Mouse (Mus musculus) embryonic facial prominence, embryonic 15.5 days (tissue): ENCODE results near the gene Ccdc85c. TPM values are rescaled to one million over a fixed set of nuclear protein-coding genes. Genes with fewer than 3 reads are reported as not detected.

Source experiments
- ATAC-seq: fragments of 200-750 bp; cut with Nextera tagmentation; 2 replicates; pipeline ENCODE4 v1.8.0; 2017; ENCODE audit warnings: low read depth, moderate TSS enrichment; ENCODE audit not compliant: insufficient number of reproducible peaks, low FRiP score, low TSS enrichment
- H3K27ac ChIP-seq: fragments of 300-500 bp; sonication (generic); replicated peaks from 2 replicates; pipeline ENCODE4 v1.5.1; 2015; ENCODE audit warnings: mild to moderate bottlenecking, inconsistent platforms
- H3K27me3 ChIP-seq: fragments of 300-500 bp; sonication (generic); 2 replicates; pipeline ENCODE4 v1.6.1; 2015; ENCODE audit warnings: inconsistent platforms
- H3K36me3 ChIP-seq: fragments of 300-500 bp; sonication (generic); 2 replicates; pipeline ENCODE4 v1.6.1; 2015; ENCODE audit warnings: mild to moderate bottlenecking, inconsistent platforms
- H3K4me1 ChIP-seq: fragments of 300-500 bp; sonication (generic); 2 replicates; pipeline ENCODE4 v1.6.1; 2015; ENCODE audit warnings: inconsistent platforms
- H3K4me2 ChIP-seq: fragments of 300-500 bp; sonication (generic); replicated peaks from 2 replicates; pipeline ENCODE4 v1.6.1; 2015; ENCODE audit warnings: mild to moderate bottlenecking, inconsistent platforms
- H3K4me3 ChIP-seq: fragments of 300-500 bp; sonication (generic); replicated peaks from 2 replicates; pipeline ENCODE4 v1.5.1; 2015; ENCODE audit warnings: mild to moderate bottlenecking, inconsistent platforms
- H3K9ac ChIP-seq: fragments of 300-500 bp; sonication (generic); 2 replicates; pipeline ENCODE4 v1.6.1; 2015; ENCODE audit warnings: inconsistent platforms
- H3K9me3 ChIP-seq: fragments of 300-500 bp; sonication (generic); replicated peaks from 2 replicates; pipeline ENCODE4 v1.6.1; 2016; ENCODE audit warnings: inconsistent platforms
- WGBS: fragments of 180-500 bp; shearing (Covaris S2); methylation state at CpG from one replicate; pipeline ENCODE4 v1.1.7; 2015; 5-methylcytosine and 5-hydroxymethylcytosine counted together
- polyA plus RNA-seq: library from polyadenylated mRNA; unstranded; fragments of >200 nt; fragmentation: Nextera tagmentation; extraction: Ambion mirVana; gene quantifications from 2 replicates; pipeline ENCODE4 v1.2.1, GENCODE M21; 2015

Gene Ccdc85c
- polyA plus RNA-seq, 1 experiment from 2014 or later, result 5.1 TPM

- 10% methylated on average over 9 of the region's 9 CpGs for WGBS
These were observed 17.2 kb upstream of the Ccdc85c start for GRCm38 (mm10) chr12:108292419-108292818.

GRCm38 (mm10) chr12:108288127-108288880 lies 13.1 kb upstream of the Ccdc85c start:
- H3K27me3 ChIP-seq, result no peaks in the 10 kb centered on the region
- WGBS, result 80% methylated on average over 19 of the region's 19 CpGs
- no peaks in the 10 kb centered on the region for H3K36me3 ChIP-seq
- no peak for ATAC-seq
- no peak overlapping the region for H3K4me3 ChIP-seq
- no peaks in the 10 kb centered on the region for H3K9me3 ChIP-seq
- H3K4me2 ChIP-seq, result no peak overlapping the region
- peaks cover 25% of the 10 kb centered on the region for H3K4me1 ChIP-seq
- H3K27ac ChIP-seq, result no peak overlapping the region
- no peak overlapping the region for H3K9ac ChIP-seq

More at GRCm38 (mm10) chr12:108292419-108292818, 17.2 kb upstream of the Ccdc85c start:
- Histone ChIP-seq H3K9me3 (no peaks in the 10 kb centered on the region), H3K27me3 (no peaks in the 10 kb centered on the region), H3K4me3 (no peak overlapping the region), H3K27ac (no peak overlapping the region), H3K4me2 (no peak overlapping the region), H3K36me3 (no peaks in the 10 kb centered on the region), H3K4me1 (peaks cover 19% of the 10 kb centered on the region), H3K9ac (no peak overlapping the region)
- ATAC-seq, result peak; percentile 59; the same call in 1 of the 2 replicates

GRCm38 (mm10) chr12:108287011-108287410 lies 11.8 kb upstream of the Ccdc85c start:
- H3K4me2 ChIP-seq, result no peak overlapping the region
- peaks cover 14% of the 10 kb centered on the region; the same call in 1 of the 2 replicates for H3K4me1 ChIP-seq
- H3K9ac ChIP-seq, result no peak overlapping the region
- no peak overlapping the region for H3K27ac ChIP-seq
- H3K36me3 ChIP-seq, result no peaks in the 10 kb centered on the region
- H3K27me3 ChIP-seq, result no peaks in the 10 kb centered on the region
- no peak overlapping the region for H3K4me3 ChIP-seq
- no peak for ATAC-seq
- no peaks in the 10 kb centered on the region for H3K9me3 ChIP-seq
- 90% methylated on average over 8 of the region's 8 CpGs for WGBS

GRCm38 (mm10) chr12:108286381-108286780 lies 11.2 kb upstream of the Ccdc85c start:
- WGBS, result 66% methylated on average over 4 of the region's 4 CpGs
- Histone ChIP-seq H3K9me3 (no peaks in the 10 kb centered on the region), H3K27me3 (no peaks in the 10 kb centered on the region), H3K4me1 (peaks cover 14% of the 10 kb centered on the region; the same call in 1 of the 2 replicates), H3K9ac (no peak overlapping the region), H3K4me3 (no peak overlapping the region), H3K36me3 (no peaks in the 10 kb centered on the region), H3K4me2 (no peak overlapping the region), H3K27ac (no peak overlapping the region; the same call in 1 of the 2 replicates)
- no peak for ATAC-seq

GRCm38 (mm10) chr12:108285225-108286011 lies 10.2 kb upstream of the Ccdc85c start:
- no peak overlapping the region for H3K9ac ChIP-seq
- H3K9me3 ChIP-seq, result no peaks in the 10 kb centered on the region
- no peaks in the 10 kb centered on the region for H3K36me3 ChIP-seq
- no peak overlapping the region for H3K4me3 ChIP-seq
- 31% methylated on average over 11 of the region's 11 CpGs for WGBS
- peak overlapping the region; percentile 11; the same call in 1 of the 2 replicates for H3K27ac ChIP-seq
- no peak for ATAC-seq
- no peak overlapping the region for H3K4me2 ChIP-seq
- H3K4me1 ChIP-seq, result peaks cover 14% of the 10 kb centered on the region; the same call in 1 of the 2 replicates
- H3K27me3 ChIP-seq, result no peaks in the 10 kb centered on the region

GRCm38 (mm10) chr12:108284455-108285224 lies 9.4 kb upstream of the Ccdc85c start:
- Histone ChIP-seq H3K9me3 (no peaks in the 10 kb centered on the region), H3K9ac (no peak overlapping the region), H3K27me3 (no peaks in the 10 kb centered on the region), H3K4me2 (no peak overlapping the region), H3K4me1 (peaks cover 14% of the 10 kb centered on the region; the same call in 1 of the 2 replicates), H3K36me3 (no peaks in the 10 kb centered on the region), H3K27ac (no peak overlapping the region), H3K4me3 (no peak overlapping the region)
- no peak for ATAC-seq
- 32% methylated on average over 14 of the region's 14 CpGs for WGBS

- Histone ChIP-seq H3K27ac (no peak overlapping the region), H3K4me3 (no peak overlapping the region), H3K4me1 (peaks cover 44% of the 10 kb centered on the region), H3K36me3 (no peaks in the 10 kb centered on the region), H3K4me2 (no peak overlapping the region), H3K9me3 (no peaks in the 10 kb centered on the region), H3K27me3 (no peaks in the 10 kb centered on the region), H3K9ac (no peak overlapping the region)
- WGBS, result 27% methylated on average over 15 of the region's 15 CpGs
- peak; percentile 0; the same call in 1 of the 2 replicates for ATAC-seq
These were observed 3.1 kb upstream of the Ccdc85c start for GRCm38 (mm10) chr12:108278221-108278918.

- ATAC-seq, result no peak
- Histone ChIP-seq H3K4me1 (peaks cover 54% of the 10 kb centered on the region), H3K9ac (no peak overlapping the region), H3K4me2 (peak overlapping the region; percentile 96), H3K4me3 (0 out of 2 replicates have a peak overlapping the region, but pooled peaks have one; percentile 7), H3K9me3 (no peaks in the 10 kb centered on the region), H3K27me3 (no peaks in the 10 kb centered on the region), H3K36me3 (no peaks in the 10 kb centered on the region), H3K27ac (peak overlapping the region; percentile 28; the same call in 1 of the 2 replicates)
- WGBS, result 4% methylated on average over 12 of the region's 12 CpGs
These were observed 2.2 kb upstream of the Ccdc85c start for GRCm38 (mm10) chr12:108277341-108277841.

GRCm38 (mm10) chr12:108275920-108276822 lies 946 bp upstream of the Ccdc85c start:
- H3K36me3 ChIP-seq, result no peaks in the 10 kb centered on the region
- H3K9ac ChIP-seq, result peak overlapping the region; percentile 48
- no peaks in the 10 kb centered on the region for H3K27me3 ChIP-seq
- H3K4me3 ChIP-seq, result peak overlapping the region; percentile 65
- under 1% methylated on average over 47 of the region's 47 CpGs for WGBS
- H3K4me2 ChIP-seq, result peak overlapping the region; percentile 96
- H3K27ac ChIP-seq, result peak overlapping the region; percentile 79
- no peak; the same call in 1 of the 2 replicates for ATAC-seq
- H3K9me3 ChIP-seq, result no peaks in the 10 kb centered on the region
- peaks cover 65% of the 10 kb centered on the region for H3K4me1 ChIP-seq
